Mouse (Mus musculus) thymus, postnatal 0 days (tissue): ENCODE results near the gene Fbxo40. TPM values are rescaled to one million over a fixed set of nuclear protein-coding genes. Genes with fewer than 3 reads are reported as not detected.

Source experiments
- DNase-seq: peaks from one replicate; pipeline ENCODE4 v3.0.0-alpha.2; 2015; ENCODE audit warnings: low spot score
- polyA plus RNA-seq: library from polyadenylated mRNA; unstranded; fragments of >200 nt; fragmentation: Nextera tagmentation; extraction: Ambion mirVana; gene quantifications from 2 replicates; pipeline ENCODE4 v1.2.1, GENCODE M21; 2015

Fbxo40 gene
- polyA plus RNA-seq, result 0.27 and 0.36 TPM in 2 replicates

DNA sequence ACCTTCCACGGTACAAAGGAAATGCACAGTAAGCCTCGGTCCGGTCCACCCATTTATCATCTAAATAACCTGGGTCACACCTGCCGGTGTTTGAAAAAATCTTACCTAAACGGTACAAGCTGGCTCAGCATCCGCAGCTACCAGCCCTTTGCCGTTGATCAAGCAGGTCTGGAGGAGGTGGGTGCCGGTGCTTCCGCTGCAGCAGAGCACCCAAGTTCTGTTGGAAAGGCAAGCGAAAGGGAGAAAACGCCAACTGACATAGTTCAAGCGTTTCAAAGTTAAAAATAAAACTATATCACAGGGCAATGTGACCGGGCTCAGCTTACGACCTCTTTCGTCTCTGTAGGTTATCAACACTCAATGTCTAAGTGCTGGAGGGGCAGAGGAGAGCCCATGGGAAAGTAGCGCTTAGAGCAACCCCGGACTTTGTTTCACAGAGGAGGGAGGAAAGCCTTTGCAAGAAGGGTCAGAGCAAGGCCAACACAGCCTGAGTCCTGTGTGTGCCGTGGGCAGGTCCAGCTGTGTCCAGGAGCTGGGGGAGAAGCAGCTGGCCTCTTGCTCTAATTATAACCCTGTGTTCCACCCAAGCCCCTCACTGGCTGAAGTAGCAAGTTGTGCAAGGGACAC, at the start of gene Fbxo40:
Fbxo40 (minus strand) TSS at position 469 of the 627 bp plus-strand sequence.
- no peak for DNase-seq

DNA sequence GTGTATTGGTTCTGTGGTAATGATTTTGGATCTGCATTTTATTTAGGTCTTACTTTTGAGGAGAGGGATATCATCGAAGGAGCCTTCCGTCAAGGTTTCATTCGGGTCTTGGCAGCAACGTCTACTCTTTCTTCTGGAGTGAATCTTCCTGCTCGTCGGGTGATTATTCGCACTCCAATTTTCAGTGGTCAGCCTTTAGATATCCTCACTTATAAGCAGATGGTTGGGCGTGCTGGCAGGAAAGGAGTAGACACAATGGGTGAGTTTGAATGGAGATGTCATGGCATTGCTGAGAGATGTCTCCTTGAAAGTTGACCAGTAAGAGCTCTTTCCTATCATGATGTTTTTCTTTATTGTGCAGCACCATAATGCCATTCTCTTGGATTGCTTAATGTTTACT, 44.5 kb upstream of the Fbxo40 start:
- no peak for DNase-seq

DNA sequence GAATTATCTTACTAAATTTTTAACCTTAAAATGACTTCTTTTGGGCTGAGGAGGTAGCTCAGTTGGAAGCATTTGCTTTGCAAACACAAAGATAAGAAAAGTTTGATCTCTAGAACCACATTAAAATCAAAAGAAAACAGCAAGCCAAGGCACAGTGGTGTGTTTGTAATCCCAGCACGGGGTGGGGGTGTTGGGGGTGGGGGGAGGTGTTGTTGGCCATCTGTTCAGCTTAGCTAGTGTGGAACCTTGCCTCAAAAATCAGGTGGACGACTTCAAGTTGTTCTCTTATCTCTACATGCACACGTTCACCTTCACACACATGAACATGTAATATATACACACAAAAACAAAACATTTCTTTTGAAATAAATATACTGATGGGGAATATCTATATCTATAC, 41.7 kb upstream of the Fbxo40 start:
- no peak for DNase-seq

- no peak for DNase-seq
Measured at GRCm38 (mm10) chr16:37027581-37027980, 37.3 kb upstream of the Fbxo40 start.

DNA sequence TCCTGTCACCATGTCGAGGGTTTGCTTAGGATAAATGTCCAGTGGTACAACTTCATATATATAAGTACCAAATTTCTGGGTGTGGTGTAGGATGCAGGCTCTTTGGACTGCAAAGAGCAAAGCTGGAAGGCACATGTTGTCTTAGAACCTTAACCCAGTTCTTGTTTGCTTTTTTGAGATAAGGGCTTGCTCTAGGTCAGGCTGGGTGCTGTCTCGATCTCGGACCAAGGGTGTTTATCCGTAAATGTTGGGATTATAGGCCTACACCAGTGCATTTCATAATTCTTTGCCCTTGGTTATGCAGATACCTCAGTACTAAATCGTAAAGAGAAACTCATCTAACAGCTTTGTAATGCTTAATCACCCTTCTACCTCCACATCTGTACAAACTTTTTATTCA, 22.1 kb upstream of the Fbxo40 start:
- DNase-seq, result no peak

- DNase-seq, result no peak
Measured at GRCm38 (mm10) chr16:37011922-37012289, 21.6 kb upstream of the Fbxo40 start.

DNA sequence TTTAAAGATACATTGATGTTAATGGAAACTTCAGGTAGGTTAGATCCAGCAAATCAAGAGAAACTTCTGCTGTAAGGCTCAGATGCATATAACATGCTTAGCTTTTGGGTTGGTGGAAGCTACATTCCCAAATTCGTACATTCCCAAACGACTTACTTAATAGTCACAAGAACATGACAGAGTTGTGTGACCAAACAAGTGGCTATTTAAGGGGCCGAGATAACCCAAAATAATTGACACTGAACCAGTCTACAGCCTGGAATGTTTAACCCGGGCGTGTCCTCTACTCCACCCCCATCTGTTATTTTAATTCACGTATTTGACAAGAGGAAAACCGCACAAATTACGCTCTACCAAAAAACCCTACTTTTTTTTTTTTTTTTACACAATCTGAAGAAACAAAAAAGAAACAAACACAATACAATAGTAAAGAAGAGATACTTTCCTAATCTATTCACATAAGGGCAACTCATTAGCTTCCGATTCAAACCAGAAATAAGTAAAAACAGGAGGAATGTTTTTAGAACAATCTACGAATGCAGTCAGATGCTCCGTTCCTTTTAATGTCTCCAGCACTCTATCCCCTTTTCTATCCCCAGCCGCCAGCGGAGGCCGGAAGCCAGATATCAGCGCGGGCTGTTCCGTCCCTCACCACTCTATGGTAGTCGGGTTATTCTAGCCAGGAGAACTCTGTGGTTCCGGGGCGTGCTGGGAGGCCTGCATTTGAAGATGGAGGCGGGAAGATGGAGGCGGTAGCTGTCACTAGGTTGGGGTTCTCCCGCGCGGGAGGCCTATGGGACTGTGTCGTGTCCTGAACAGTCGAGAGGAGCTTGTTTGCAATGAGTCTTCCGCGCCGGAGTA, 21.0 kb upstream of the Fbxo40 start, which contains the start of gene Polq:
Polq (plus strand) TSS at position 726 of the 861 bp plus-strand sequence.
- peak; percentile 94 for DNase-seq

DNA sequence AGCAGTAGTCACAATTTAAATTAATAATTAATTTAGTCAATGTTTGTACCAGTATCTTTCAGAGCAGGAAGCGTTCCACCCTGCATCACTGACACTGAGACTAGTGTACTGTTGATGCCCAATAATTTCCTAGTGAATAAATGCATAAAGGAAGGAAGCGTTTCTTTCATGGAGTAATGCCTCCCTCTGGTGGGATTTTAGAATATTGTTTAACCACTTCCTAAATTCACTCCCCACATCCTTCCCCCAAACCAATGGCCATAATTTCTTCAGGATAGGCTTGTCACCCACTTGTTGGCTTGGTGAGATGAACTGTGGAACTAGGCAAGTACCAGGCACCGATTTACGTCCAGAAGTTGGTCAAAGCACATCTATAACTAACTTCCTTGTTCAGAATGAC, 20.1 kb upstream of the Fbxo40 start:
- peak; percentile 68 for DNase-seq

GRCm38 (mm10) chr16:37009262-37009661, 19.0 kb upstream of the Fbxo40 start:
- no peak for DNase-seq

GRCm38 (mm10) chr16:36999366-36999972, 9.2 kb upstream of the Fbxo40 start:
- DNase-seq, result no peak

DNA sequence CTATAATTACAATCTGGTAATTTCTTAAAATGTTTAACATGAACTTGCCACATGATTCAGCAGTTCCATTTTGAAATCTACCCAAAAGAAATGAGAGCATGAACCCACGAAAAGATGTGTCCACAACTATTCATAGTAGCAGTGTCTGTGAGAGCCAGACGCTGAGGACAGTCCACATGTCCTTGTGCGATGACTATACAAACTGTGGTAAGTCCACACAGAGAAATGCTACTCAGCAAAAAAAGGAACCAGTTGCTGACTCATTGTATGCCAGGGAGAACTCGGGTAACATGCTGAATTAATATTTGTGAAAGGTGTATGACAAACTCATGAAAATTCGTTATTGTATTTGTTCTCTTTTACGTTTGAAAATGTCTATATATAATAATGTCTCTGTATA, 7.4 kb upstream of the Fbxo40 start:
- no peak for DNase-seq

DNA sequence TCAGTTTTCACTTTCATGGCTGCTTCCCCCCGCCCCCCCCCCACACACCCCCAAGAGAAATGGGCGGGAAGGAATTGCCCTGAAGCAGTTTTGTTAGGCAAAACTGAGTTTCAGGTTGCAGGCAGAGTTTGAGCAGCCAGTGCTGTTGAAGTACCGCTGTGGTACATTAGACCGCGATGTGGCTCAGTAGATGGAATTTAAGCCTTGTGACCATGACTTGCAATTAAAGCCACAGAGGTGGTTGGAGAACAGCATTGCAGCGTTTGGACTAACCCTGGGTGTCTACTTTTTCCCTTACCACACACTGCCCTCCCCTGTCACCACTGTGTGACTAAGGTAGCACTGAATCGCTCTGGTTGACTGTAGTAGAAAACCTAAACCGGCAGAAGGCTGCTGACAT, 774 bp downstream of the Fbxo40 start:
- no peak for DNase-seq

GRCm38 (mm10) chr16:36988066-36988465, 2.2 kb downstream of the Fbxo40 start:
- no peak for DNase-seq

GRCm38 (mm10) chr16:36987399-36987798, 2.9 kb downstream of the Fbxo40 start:
- no peak for DNase-seq

DNA sequence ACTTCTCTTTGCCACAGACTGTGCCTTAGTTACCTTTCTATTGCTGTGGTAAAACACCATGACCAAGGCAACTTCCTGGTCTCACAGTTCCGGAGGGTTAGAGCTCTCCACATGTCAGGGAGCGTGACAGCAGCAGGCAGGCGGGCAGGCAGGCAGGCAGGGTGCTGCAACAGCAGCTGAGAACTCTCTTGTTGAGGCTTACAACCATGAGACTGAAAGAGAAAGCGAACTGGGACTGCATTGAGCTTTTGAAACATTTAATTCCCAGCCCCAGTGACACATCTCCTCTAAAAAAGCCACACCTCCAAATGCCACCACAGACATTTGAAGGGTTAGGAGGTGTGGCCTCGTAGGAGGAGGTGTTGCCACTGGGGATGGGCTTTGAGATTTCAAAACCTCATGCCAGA, 4.6 kb downstream of the Fbxo40 start:
- DNase-seq, result peak; percentile 32

- no peak for DNase-seq
Measured at GRCm38 (mm10) chr16:36983796-36984195, 6.5 kb downstream of the Fbxo40 start.

GRCm38 (mm10) chr16:36979127-36979526, 11.1 kb downstream of the Fbxo40 start:
- DNase-seq, result no peak

DNA sequence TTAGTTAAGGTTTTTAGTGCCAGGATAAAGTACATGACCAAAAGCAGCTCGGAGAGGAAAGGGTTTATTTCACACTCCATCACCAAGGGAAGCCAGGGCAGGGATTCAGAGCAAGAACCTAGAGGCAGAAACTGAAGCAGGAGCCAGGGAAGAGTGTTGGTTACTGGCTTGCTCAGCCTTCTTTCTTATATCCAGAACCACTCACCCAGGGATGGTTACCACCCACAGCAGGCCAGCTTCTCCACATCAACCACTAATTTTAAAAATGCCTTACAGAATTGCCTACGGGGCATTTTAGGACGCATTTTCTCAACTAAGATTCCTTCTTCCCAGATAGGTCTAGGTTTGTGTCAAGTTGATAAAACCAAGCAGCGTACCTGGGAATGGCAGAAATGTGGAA, 26.9 kb downstream of the Fbxo40 start:
- no peak for DNase-seq

DNA sequence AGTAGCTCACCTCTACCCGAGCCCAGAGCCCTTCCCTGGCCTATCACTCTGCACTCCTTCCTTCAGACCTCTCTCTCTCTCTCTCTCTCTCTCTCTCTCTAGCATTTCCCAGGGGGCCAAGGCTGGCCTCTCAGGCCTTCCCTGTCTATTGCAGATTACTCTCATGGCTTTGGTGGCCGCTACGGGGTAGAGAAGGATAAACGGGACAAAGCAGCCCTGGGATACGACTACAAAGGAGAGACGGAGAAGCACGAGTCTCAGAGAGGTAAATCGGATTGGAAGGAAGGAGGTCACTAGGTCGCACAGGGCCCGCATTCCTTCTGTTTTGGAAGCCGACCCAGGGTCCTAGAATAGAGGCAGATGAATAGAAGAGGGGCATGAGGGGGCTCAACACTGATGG, 35.2 kb downstream of the Fbxo40 start:
- no peak for DNase-seq

DNA sequence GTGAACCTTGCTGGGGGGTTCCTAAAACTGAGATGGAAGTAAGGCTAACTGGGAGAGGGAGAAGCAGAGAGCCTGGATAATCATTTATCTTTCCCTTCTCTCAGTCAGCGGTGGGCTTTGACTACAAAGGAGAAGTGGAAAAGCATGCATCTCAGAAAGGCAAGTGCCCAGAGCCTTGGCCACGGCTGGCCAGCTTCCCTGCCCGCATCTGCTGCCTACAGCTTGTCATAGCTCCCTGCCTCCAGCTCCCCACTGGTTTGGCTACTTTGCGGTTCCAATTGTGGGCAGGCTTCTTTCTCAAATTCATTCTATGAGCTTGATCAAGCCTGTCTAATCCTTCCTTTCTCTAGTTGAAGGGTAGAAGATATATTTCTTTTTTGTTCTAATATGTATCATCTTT, 39.2 kb downstream of the Fbxo40 start:
- no peak for DNase-seq

DNA sequence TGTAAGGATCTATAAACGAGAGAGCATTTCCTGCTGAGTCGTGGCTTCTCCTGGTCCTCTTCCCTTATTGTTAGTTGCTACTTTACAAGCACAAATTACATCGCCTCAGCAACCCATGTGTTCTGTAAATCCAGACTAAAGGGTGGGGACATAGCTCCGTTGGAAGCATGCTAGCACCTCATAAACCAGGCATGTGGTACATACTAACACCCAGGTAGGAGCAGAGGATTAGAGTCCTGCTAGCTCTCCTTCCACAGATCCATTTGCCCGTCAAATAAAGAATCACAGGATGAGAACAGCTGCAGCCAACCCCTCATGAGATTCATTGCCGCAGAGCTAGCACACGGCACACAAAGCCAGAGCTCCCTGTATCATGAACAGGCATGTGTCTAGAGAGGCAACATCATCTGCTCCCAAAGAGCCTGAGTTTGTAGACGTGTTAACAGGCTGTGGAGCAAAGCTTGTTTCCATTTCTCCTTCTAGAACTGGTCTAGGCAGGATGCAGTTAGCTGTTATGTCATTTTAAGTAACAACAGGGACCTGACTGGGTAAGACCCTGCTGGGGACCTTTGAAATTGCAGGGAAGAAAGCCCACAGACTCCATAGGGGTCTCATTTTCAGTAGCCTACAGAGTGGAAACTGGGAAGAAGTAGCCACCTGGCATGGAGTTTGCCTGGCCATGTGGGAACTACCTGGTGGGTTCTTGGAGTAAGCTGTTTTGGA, 40.5 kb downstream of the Fbxo40 start:
- no peak for DNase-seq
